Mouse (Mus musculus) embryo, embryonic 11.5 days (tissue): ENCODE measurements around the gene Ush1g.

Experiments used
- DNase-seq: peaks from one replicate; pipeline ENCODE4 v3.0.0-alpha.2; 2012; ENCODE audit warnings: low read depth, low spot score

Ush1g gene

GRCm38 (mm10) chr11:115321906-115322693 is at the start of gene Ush1g:
Gene Ush1g, minus strand, starts transcription at chr11:115322041.
- peak; percentile 57 for DNase-seq

- DNase-seq = no peak
Observed at GRCm38 (mm10) chr11:115371354-115371753, 49.5 kb upstream of the Ush1g start.

- DNase-seq = no peak
Observed at GRCm38 (mm10) chr11:115370368-115370767, 48.5 kb upstream of the Ush1g start.

GRCm38 (mm10) chr11:115367395-115367944 is 45.6 kb upstream of the Ush1g start, which contains the start of gene Hid1:
Gene Hid1, minus strand, starts transcription at chr11:115367756.
- peak; percentile 38 for DNase-seq

- no peak for DNase-seq
Observed at GRCm38 (mm10) chr11:115366706-115367394, 45.0 kb upstream of the Ush1g start.

GRCm38 (mm10) chr11:115366039-115366705 is 44.3 kb upstream of the Ush1g start:
- DNase-seq = no peak

GRCm38 (mm10) chr11:115364136-115364535 is 42.3 kb upstream of the Ush1g start:
- DNase-seq = no peak

GRCm38 (mm10) chr11:115359726-115360125 is 37.9 kb upstream of the Ush1g start:
- DNase-seq = no peak

- no peak for DNase-seq
Observed at GRCm38 (mm10) chr11:115359293-115359692, 37.5 kb upstream of the Ush1g start.

GRCm38 (mm10) chr11:115358468-115358867 is 36.6 kb upstream of the Ush1g start:
- DNase-seq = peak; percentile 54

- peak; percentile 73 for DNase-seq
Observed at GRCm38 (mm10) chr11:115354183-115354582, 32.3 kb upstream of the Ush1g start.

- no peak for DNase-seq
Observed at GRCm38 (mm10) chr11:115353375-115353774, 31.5 kb upstream of the Ush1g start.

- DNase-seq = no peak
Observed at GRCm38 (mm10) chr11:115349976-115350375, 28.1 kb upstream of the Ush1g start.

- DNase-seq = no peak
Observed at GRCm38 (mm10) chr11:115348681-115349248, 26.9 kb upstream of the Ush1g start.

GRCm38 (mm10) chr11:115345515-115345914 is 23.7 kb upstream of the Ush1g start:
- DNase-seq = peak; percentile 59

GRCm38 (mm10) chr11:115344967-115345366 is 23.1 kb upstream of the Ush1g start:
- DNase-seq = no peak

- no peak for DNase-seq
Observed at GRCm38 (mm10) chr11:115341866-115342265, 20.0 kb upstream of the Ush1g start.

- no peak for DNase-seq
Observed at GRCm38 (mm10) chr11:115341246-115341645, 19.4 kb upstream of the Ush1g start.

GRCm38 (mm10) chr11:115337826-115338225 is 16.0 kb upstream of the Ush1g start:
- no peak for DNase-seq

GRCm38 (mm10) chr11:115337350-115337749 is 15.5 kb upstream of the Ush1g start:
- DNase-seq = no peak

GRCm38 (mm10) chr11:115336115-115336514 is 14.3 kb upstream of the Ush1g start:
- no peak for DNase-seq

GRCm38 (mm10) chr11:115335223-115335622 is 13.4 kb upstream of the Ush1g start:
- DNase-seq = no peak
